Mouse (Mus musculus): ENCODE results near the gene Psmb2. TPM values are rescaled to one million over a fixed set of nuclear protein-coding genes. Genes with fewer than 3 reads are reported as not detected.

The Psmb2 gene
- polyA plus RNA-seq, 1 experiment from 2014 or later = 465 TPM

- no peak for ATAC-seq (ENCODE audit: low read depth)
- DNase-seq (ENCODE audit: low spot score) = no peak
- Histone ChIP-seq H3K36me3 (ENCODE audit: control insufficient read depth, insufficient read depth, low read length) (peaks cover 69% of the 10 kb centered on the region), H3K9ac (ENCODE audit: low read depth, low read length) (no peak overlapping the region), H3K27ac (replicated peaks; ENCODE audit: low read depth, low read length) (no peak overlapping the region), H3K4me3 (ENCODE audit: low read depth, low read length) (no peak overlapping the region), H3K9me3 (ENCODE audit: control insufficient read depth, low read length) (no peaks in the 10 kb centered on the region), H3K4me1 (ENCODE audit: control insufficient read depth, insufficient read depth, low read length) (no peaks in the 10 kb centered on the region), H3K27me3 (replicated peaks; ENCODE audit: control insufficient read depth, insufficient read depth, low read length) (no peaks in the 10 kb centered on the region), H3K4me2 (ENCODE audit: low read depth, low read length) (no peak overlapping the region)
- 87% methylated on average over 2 of the region's 2 CpGs for WGBS
These were observed 12.0 kb downstream of the Psmb2 start for GRCm38 (mm10) chr4:126689457-126689856.

DNA sequence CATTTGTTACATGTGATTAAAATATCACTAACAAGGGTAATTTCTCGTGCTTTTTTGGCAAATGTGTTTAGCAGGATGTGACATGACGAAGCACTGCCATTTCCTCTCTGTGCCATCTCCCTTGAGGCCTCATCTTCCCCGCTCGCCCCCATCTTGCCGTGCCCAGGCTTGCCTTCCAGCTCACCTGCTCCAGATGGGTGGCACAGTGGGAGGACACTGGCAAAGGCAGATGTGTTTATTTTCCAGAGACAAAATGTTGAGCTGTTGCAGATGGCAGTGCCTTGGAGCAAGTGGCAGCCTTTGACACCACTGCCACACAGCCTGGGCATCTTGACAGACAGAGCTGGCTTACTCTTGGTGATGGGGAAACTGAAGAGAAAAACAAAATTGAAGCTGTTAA is 15.6 kb downstream of the Psmb2 start:
- no peaks in the 10 kb centered on the region for H3K9me3 ChIP-seq (ENCODE audit: control insufficient read depth, low read length)
- ATAC-seq (ENCODE audit: low read depth) (no peak), DNase-seq (ENCODE audit: low spot score) (no peak)
- WGBS = 78% methylated on average over 5 of the region's 5 CpGs
- H3K4me3 ChIP-seq (ENCODE audit: low read depth, low read length) = no peak overlapping the region
- H3K9ac ChIP-seq (ENCODE audit: low read depth, low read length) = no peak overlapping the region
- H3K27me3 ChIP-seq (replicated peaks; ENCODE audit: control insufficient read depth, insufficient read depth, low read length) = no peaks in the 10 kb centered on the region
- H3K4me1 ChIP-seq (ENCODE audit: control insufficient read depth, insufficient read depth, low read length) = no peaks in the 10 kb centered on the region
- peaks cover 47% of the 10 kb centered on the region for H3K36me3 ChIP-seq (ENCODE audit: control insufficient read depth, insufficient read depth, low read length)
- H3K4me2 ChIP-seq (ENCODE audit: low read depth, low read length) = no peak overlapping the region
- no peak overlapping the region for H3K27ac ChIP-seq (replicated peaks; ENCODE audit: low read depth, low read length)

DNA sequence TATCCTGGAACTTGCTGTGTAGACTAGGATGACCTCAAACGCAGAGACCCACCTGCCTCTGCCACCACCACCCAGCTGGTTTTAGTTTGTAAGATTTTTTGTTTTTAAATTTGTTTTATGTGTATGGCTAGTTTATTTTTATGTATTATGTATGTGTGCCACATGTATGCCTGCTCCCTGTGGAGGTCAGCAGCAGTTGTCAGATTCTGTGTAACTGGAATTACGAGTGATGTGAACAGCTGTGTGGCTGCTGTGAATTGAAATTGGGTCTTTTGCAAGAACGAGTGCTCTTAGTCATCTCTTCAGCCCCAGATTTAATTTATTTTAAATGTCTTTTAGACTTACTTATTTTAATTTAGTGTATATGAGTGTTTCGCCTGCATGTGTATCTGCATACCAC is 19.5 kb downstream of the Psmb2 start:
- Histone ChIP-seq H3K4me2 (ENCODE audit: low read depth, low read length) (no peak overlapping the region), H3K27me3 (replicated peaks; ENCODE audit: control insufficient read depth, insufficient read depth, low read length) (no peaks in the 10 kb centered on the region), H3K27ac (replicated peaks; ENCODE audit: low read depth, low read length) (no peak overlapping the region), H3K4me3 (ENCODE audit: low read depth, low read length) (no peak overlapping the region), H3K36me3 (ENCODE audit: control insufficient read depth, insufficient read depth, low read length) (peaks cover 49% of the 10 kb centered on the region), H3K9ac (ENCODE audit: low read depth, low read length) (no peak overlapping the region), H3K4me1 (ENCODE audit: control insufficient read depth, insufficient read depth, low read length) (no peaks in the 10 kb centered on the region), H3K9me3 (ENCODE audit: control insufficient read depth, low read length) (no peaks in the 10 kb centered on the region)
- no peak for ATAC-seq (ENCODE audit: low read depth)
- DNase-seq (ENCODE audit: low spot score) = no peak
- WGBS = 81% methylated on average over 4 of the region's 4 CpGs

GRCm38 (mm10) chr4:126706630-126707438 is 29.4 kb downstream of the Psmb2 start:
- peaks cover 75% of the 10 kb centered on the region for H3K36me3 ChIP-seq (ENCODE audit: control insufficient read depth, insufficient read depth, low read length)
- DNase-seq (ENCODE audit: low spot score) = peak; percentile 77
- 0 out of 2 replicates have a peak, but pooled peaks cover 4% of the 10 kb centered on the region for H3K4me1 ChIP-seq (ENCODE audit: control insufficient read depth, insufficient read depth, low read length)
- H3K27ac ChIP-seq (replicated peaks; ENCODE audit: low read depth, low read length) = no peak overlapping the region
- no peak overlapping the region for H3K4me3 ChIP-seq (ENCODE audit: low read depth, low read length)
- H3K9ac ChIP-seq (ENCODE audit: low read depth, low read length) = no peak overlapping the region
- no peaks in the 10 kb centered on the region for H3K9me3 ChIP-seq (ENCODE audit: control insufficient read depth, low read length)
- H3K4me2 ChIP-seq (ENCODE audit: low read depth, low read length) = no peak overlapping the region
- no peaks in the 10 kb centered on the region for H3K27me3 ChIP-seq (replicated peaks; ENCODE audit: control insufficient read depth, insufficient read depth, low read length)
- peak; percentile 81 for ATAC-seq (ENCODE audit: low read depth)
- WGBS = 43% methylated on average over 12 of the region's 12 CpGs

DNA sequence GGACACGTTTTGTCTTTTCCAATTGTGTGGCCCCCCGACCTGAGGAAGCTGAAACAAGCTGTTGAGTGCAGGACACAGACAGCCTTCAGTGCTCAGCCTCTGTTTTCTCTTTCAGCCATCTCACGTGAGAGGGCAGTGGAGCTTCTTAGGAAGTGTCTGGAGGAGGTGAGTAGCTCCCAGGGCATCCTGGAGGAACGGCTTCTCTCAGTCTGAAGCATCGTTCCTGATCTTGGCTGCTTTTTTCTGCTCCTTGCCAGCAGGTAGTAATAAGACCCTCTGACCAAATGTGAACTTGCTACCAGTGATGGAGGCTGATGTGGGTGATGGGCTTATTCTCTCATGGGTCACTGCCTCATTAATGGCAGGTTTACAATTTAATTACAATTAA is 30.0 kb downstream of the Psmb2 start:
- no peak for DNase-seq (ENCODE audit: low spot score)
- Histone ChIP-seq H3K4me2 (ENCODE audit: low read depth, low read length) (no peak overlapping the region), H3K4me1 (ENCODE audit: control insufficient read depth, insufficient read depth, low read length) (0 out of 2 replicates have a peak, but pooled peaks cover 4% of the 10 kb centered on the region), H3K27me3 (replicated peaks; ENCODE audit: control insufficient read depth, insufficient read depth, low read length) (no peaks in the 10 kb centered on the region), H3K27ac (replicated peaks; ENCODE audit: low read depth, low read length) (no peak overlapping the region), H3K9ac (ENCODE audit: low read depth, low read length) (no peak overlapping the region), H3K4me3 (ENCODE audit: low read depth, low read length) (no peak overlapping the region), H3K36me3 (ENCODE audit: control insufficient read depth, insufficient read depth, low read length) (peaks cover 70% of the 10 kb centered on the region), H3K9me3 (ENCODE audit: control insufficient read depth, low read length) (no peaks in the 10 kb centered on the region)
- no peak for ATAC-seq (ENCODE audit: low read depth)
- WGBS = 48% methylated on average over 5 of the region's 5 CpGs

GRCm38 (mm10) chr4:126732111-126732510 is 54.7 kb downstream of the Psmb2 start:
- Histone ChIP-seq H3K9me3 (ENCODE audit: control insufficient read depth, low read length) (no peaks in the 10 kb centered on the region), H3K9ac (ENCODE audit: low read depth, low read length) (no peak overlapping the region), H3K4me1 (ENCODE audit: control insufficient read depth, insufficient read depth, low read length) (no peaks in the 10 kb centered on the region), H3K4me3 (ENCODE audit: low read depth, low read length) (peak overlapping the region; percentile 11), H3K36me3 (ENCODE audit: control insufficient read depth, insufficient read depth, low read length) (no peaks in the 10 kb centered on the region), H3K27ac (replicated peaks; ENCODE audit: low read depth, low read length) (no peak overlapping the region), H3K27me3 (replicated peaks; ENCODE audit: control insufficient read depth, insufficient read depth, low read length) (peaks cover 81% of the 10 kb centered on the region), H3K4me2 (ENCODE audit: low read depth, low read length) (peak overlapping the region; percentile 36)
- 1% methylated on average over 13 of the region's 18 CpGs for WGBS
- DNase-seq (ENCODE audit: low spot score) (no peak), ATAC-seq (ENCODE audit: low read depth) (no peak)

- 3% methylated on average over 25 of the region's 26 CpGs for WGBS
- Histone ChIP-seq H3K36me3 (ENCODE audit: control insufficient read depth, insufficient read depth, low read length) (no peaks in the 10 kb centered on the region), H3K27me3 (replicated peaks; ENCODE audit: control insufficient read depth, insufficient read depth, low read length) (peaks cover 88% of the 10 kb centered on the region), H3K4me1 (ENCODE audit: control insufficient read depth, insufficient read depth, low read length) (no peaks in the 10 kb centered on the region), H3K27ac (replicated peaks; ENCODE audit: low read depth, low read length) (no peak overlapping the region), H3K9ac (ENCODE audit: low read depth, low read length) (no peak overlapping the region), H3K9me3 (ENCODE audit: control insufficient read depth, low read length) (no peaks in the 10 kb centered on the region), H3K4me2 (ENCODE audit: low read depth, low read length) (peak overlapping the region; percentile 36), H3K4me3 (ENCODE audit: low read depth, low read length) (peak overlapping the region; percentile 11)
- no peak for DNase-seq (ENCODE audit: low spot score)
- ATAC-seq (ENCODE audit: low read depth) = no peak
These were observed 55.3 kb downstream of the Psmb2 start for GRCm38 (mm10) chr4:126732531-126733380.

- Histone ChIP-seq H3K4me2 (ENCODE audit: low read depth, low read length) (no peak overlapping the region), H3K9ac (ENCODE audit: low read depth, low read length) (no peak overlapping the region), H3K27ac (replicated peaks; ENCODE audit: low read depth, low read length) (no peak overlapping the region), H3K4me3 (ENCODE audit: low read depth, low read length) (no peak overlapping the region), H3K4me1 (ENCODE audit: control insufficient read depth, insufficient read depth, low read length) (no peaks in the 10 kb centered on the region), H3K9me3 (ENCODE audit: control insufficient read depth, low read length) (no peaks in the 10 kb centered on the region), H3K36me3 (ENCODE audit: control insufficient read depth, insufficient read depth, low read length) (no peaks in the 10 kb centered on the region), H3K27me3 (replicated peaks; ENCODE audit: control insufficient read depth, insufficient read depth, low read length) (peaks cover 100% of the 10 kb centered on the region)
- no peak for ATAC-seq (ENCODE audit: low read depth)
- under 1% methylated on average over 16 of the region's 16 CpGs for WGBS
- DNase-seq (ENCODE audit: low spot score) = no peak
These were observed 56.7 kb downstream of the Psmb2 start for GRCm38 (mm10) chr4:126734001-126734603.
